In the genomic region with DNA sequence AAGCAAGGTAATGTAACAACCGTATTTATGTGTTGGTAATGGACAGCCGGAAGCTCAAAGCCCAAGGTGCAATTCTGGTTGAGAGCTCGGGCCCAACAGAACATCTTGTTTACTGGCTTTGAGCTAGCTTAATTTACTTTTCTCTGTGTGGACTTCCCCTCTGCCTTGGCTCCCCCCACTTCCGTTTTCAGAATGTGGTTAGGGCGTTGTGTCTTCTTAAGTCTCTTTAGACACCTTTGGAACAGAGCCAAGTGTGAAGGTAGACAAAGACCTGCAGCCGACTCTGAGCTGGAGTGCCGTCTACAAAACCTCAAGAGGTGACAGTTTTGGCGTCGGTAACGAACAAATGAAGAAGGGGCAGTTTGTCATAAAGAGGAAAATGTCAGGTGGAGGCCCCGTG, we compare ENCODE assay signal across 12 mouse cellular contexts. TPM values are rescaled to one million over a fixed set of nuclear protein-coding genes. Genes with fewer than 3 reads are reported as not detected.
DNase-seq lines count a peak whose midpoint lies in the region; ATAC-seq and TF ChIP-seq lines count a peak whose summit lies in the region.
"Had no signal": no experiment of that assay in that cellular context is flagged by ENCODE, and none has a peak within 500 bp of the region (broad histone marks: within the 10 kb centered on the region; RNA-seq: fewer than 3 reads in every experiment).

No protein-coding gene starts in this region.

- H3K9me3 ChIP-seq in heart, postnatal 0 days (replicated peaks; ENCODE audit: control insufficient read depth, low read length), result no peaks in the 10 kb centered on the region
- H3K9me3 ChIP-seq in hindbrain, postnatal 0 days (ENCODE audit: low read length), result no peaks in the 10 kb centered on the region
- H3K9me3 ChIP-seq: intestine, embryonic 15.5 days had no signal

- no peak for TF ChIP-seq EP300 in heart, postnatal 0 days (IDR thresholded peaks at IDR 0.05; ENCODE audit: low read depth)

- peak overlapping the region; percentile 15; the same call in 1 of the 2 replicates for H3K4me3 ChIP-seq in heart, postnatal 0 days (ENCODE audit: low read depth, low read length)
- H3K4me3 ChIP-seq in hindbrain, postnatal 0 days (ENCODE audit: low read length), result no peak overlapping the region
- H3K4me3 ChIP-seq: intestine, embryonic 15.5 days; left cerebral cortex, adult 2 months had no signal

- WGBS in heart, postnatal 0 days, result 75% methylated on average over 11 of the region's 11 CpGs
- WGBS in hindbrain, postnatal 0 days, result 74% methylated on average over 11 of the region's 11 CpGs

- H3K4me2 ChIP-seq in heart, postnatal 0 days (ENCODE audit: low read depth, low read length), result peak overlapping the region; percentile 16; the same call in 1 of the 2 replicates
- no peak overlapping the region for H3K4me2 ChIP-seq in hindbrain, postnatal 0 days (ENCODE audit: low read depth, low read length)
- H3K4me2 ChIP-seq: intestine, embryonic 15.5 days had no signal

- peak overlapping the region; percentile 40; the same call in 1 of the 2 replicates for H3K27ac ChIP-seq in heart, postnatal 0 days (ENCODE audit: low read depth)
- H3K27ac ChIP-seq in hindbrain, postnatal 0 days, result no peak overlapping the region
- H3K27ac ChIP-seq: intestine, embryonic 15.5 days; left cerebral cortex, adult 2 months had no signal

- peaks cover 16% of the 10 kb centered on the region; the same call in 1 of the 2 replicates for H3K36me3 ChIP-seq in heart, postnatal 0 days (replicated peaks; ENCODE audit: control insufficient read depth, insufficient read depth, low read length)
- H3K36me3 ChIP-seq in hindbrain, postnatal 0 days (ENCODE audit: insufficient read depth, low read length), result peaks cover 4% of the 10 kb centered on the region; the same call in 1 of the 2 replicates

- no peak for TF ChIP-seq CTCF in heart, postnatal 0 days (IDR thresholded peaks at IDR 0.05; ENCODE audit: low read depth)
- no peak for TF ChIP-seq CTCF in hindbrain, postnatal 0 days (IDR thresholded peaks at IDR 0.05; ENCODE audit: low read depth)

- DNase-seq in heart, postnatal 0 days (ENCODE audit: low spot score), result no peak
- no peak for DNase-seq in heart, postnatal 25 days (ENCODE audit: low spot score)
- DNase-seq in brain, adult 2 months (ENCODE audit: low read depth, low spot score), result peak; percentile 24
- peak; percentile 91 for DNase-seq in thymus, postnatal 0 days (ENCODE audit: low spot score)
- no peak for DNase-seq in embryo, embryonic 9.5 days (ENCODE audit: extremely low spot score)
- DNase-seq in hindbrain, postnatal 0 days (ENCODE audit: low spot score), result no peak
- DNase-seq in layer of hippocampus, adult 9-10 months (ENCODE audit: low spot score), result no peak
- DNase-seq: cerebellum, postnatal 36 days had no signal

- ATAC-seq in heart, postnatal 0 days (ENCODE audit: insufficient read depth, low read depth), result no peak
- ATAC-seq in megakaryocyte, adult 5-6 weeks (ENCODE audit: poor library complexity, severe bottlenecking), result peak; percentile 73
- ATAC-seq in hindbrain, postnatal 0 days, result no peak
- ATAC-seq: forebrain, embryonic 16.5 days; intestine, embryonic 15.5 days had no signal

- H3K27me3 ChIP-seq in heart, postnatal 0 days (ENCODE audit: control insufficient read depth, insufficient read depth, low read length), result no peaks in the 10 kb centered on the region
- H3K27me3 ChIP-seq in hindbrain, postnatal 0 days (ENCODE audit: insufficient read depth, low read length), result no peaks in the 10 kb centered on the region
- H3K27me3 ChIP-seq: intestine, embryonic 15.5 days had no signal

- no peaks in the 10 kb centered on the region for H3K4me1 ChIP-seq in heart, postnatal 0 days (ENCODE audit: control insufficient read depth, insufficient read depth)
- H3K4me1 ChIP-seq in hindbrain, postnatal 0 days (ENCODE audit: insufficient read depth, low read length), result peaks cover 8% of the 10 kb centered on the region; the same call in 1 of the 2 replicates

- no peak overlapping the region for H3K9ac ChIP-seq in heart, postnatal 0 days (replicated peaks; ENCODE audit: low read depth, low read length)
- H3K9ac ChIP-seq in hindbrain, postnatal 0 days (replicated peaks; ENCODE audit: low read length), result no peak overlapping the region
- H3K9ac ChIP-seq: intestine, embryonic 15.5 days had no signal

- intact Hi-C loops in heart, postnatal 25 days (cut with DNase I), result no loop called here

RNA-seq across cellular contexts. Expression of a gene that starts 17.4 kb away (rescaled TPM):
- total RNA-seq in heart, postnatal 0 days (2014; rRNA removed; ENCODE audit: low replicate concordance), result 4.1 and 5.5 TPM in 2 replicates
- 1.3 and 1.4 TPM in 2 replicates for polyA plus RNA-seq in heart, postnatal 0 days (2015; fragmentation: Nextera tagmentation; extraction: Ambion mirVana)
- total RNA-seq in heart, postnatal 25 days (2021), result 1 to 10 TPM; 3.5 to 3.7 TPM
- total RNA-seq in megakaryocyte, adult 5-6 weeks (2015), result 84.6 and 91.2 TPM in 2 replicates
- 43.5 and 56.7 TPM in 2 replicates for total RNA-seq in megakaryocyte, adult 5-6 weeks (2017)
- 20.6 and 25.9 TPM in 2 replicates for polyA plus RNA-seq in thymus, postnatal 0 days (2015; fragmentation: Nextera tagmentation; extraction: Ambion mirVana)
- 7.2 and 8.1 TPM in 2 replicates for total RNA-seq in hindbrain, postnatal 0 days (2014; rRNA removed)
- 2.7 and 3.2 TPM in 2 replicates for polyA plus RNA-seq in hindbrain, postnatal 0 days (2015; fragmentation: Nextera tagmentation; extraction: Ambion mirVana)

RNA-seq across cellular contexts. Expression of a gene that starts 23.5 kb away (rescaled TPM):
- not detected in 2 replicates for total RNA-seq in heart, postnatal 0 days (2014; rRNA removed; ENCODE audit: low replicate concordance)
- not detected in 2 replicates for polyA plus RNA-seq in heart, postnatal 0 days (2015; fragmentation: Nextera tagmentation; extraction: Ambion mirVana)
- total RNA-seq in heart, postnatal 25 days (2021), result under 1 TPM; 0.50 to 0.60 TPM
- not detected in 2 replicates for total RNA-seq in megakaryocyte, adult 5-6 weeks (2015)
- not detected in 2 replicates for total RNA-seq in megakaryocyte, adult 5-6 weeks (2017)
- 0.17 and 0.33 TPM in 2 replicates for polyA plus RNA-seq in thymus, postnatal 0 days (2015; fragmentation: Nextera tagmentation; extraction: Ambion mirVana)
- not detected in 2 replicates for total RNA-seq in hindbrain, postnatal 0 days (2014; rRNA removed)
- not detected in 2 replicates for polyA plus RNA-seq in hindbrain, postnatal 0 days (2015; fragmentation: Nextera tagmentation; extraction: Ambion mirVana)
- total RNA-seq: left cerebral cortex, adult 2 months had no signal
- polyA plus RNA-seq: forebrain, embryonic 16.5 days; intestine, embryonic 15.5 days had no signal

RNA-seq across cellular contexts. Expression of a gene that starts 29.8 kb away (rescaled TPM):
- total RNA-seq in heart, postnatal 0 days (2014; rRNA removed; ENCODE audit: low replicate concordance), result not detected in 2 replicates
- polyA plus RNA-seq in heart, postnatal 0 days (2015; fragmentation: Nextera tagmentation; extraction: Ambion mirVana), result not detected in 2 replicates
- total RNA-seq in heart, postnatal 25 days (2021), result 1 to 10 TPM; 1.3 to 1.5 TPM
- not detected in 2 replicates for total RNA-seq in megakaryocyte, adult 5-6 weeks (2015)
- total RNA-seq in megakaryocyte, adult 5-6 weeks (2017), result not detected in 2 replicates
- not detected in 2 replicates for polyA plus RNA-seq in thymus, postnatal 0 days (2015; fragmentation: Nextera tagmentation; extraction: Ambion mirVana)
- total RNA-seq in hindbrain, postnatal 0 days (2014; rRNA removed), result not detected in 2 replicates
- polyA plus RNA-seq in hindbrain, postnatal 0 days (2015; fragmentation: Nextera tagmentation; extraction: Ambion mirVana), result not detected in 2 replicates
- total RNA-seq: left cerebral cortex, adult 2 months had no signal
- polyA plus RNA-seq: forebrain, embryonic 16.5 days; intestine, embryonic 15.5 days had no signal

RNA-seq across cellular contexts. Expression of a gene that starts 41.4 kb away (rescaled TPM):
- total RNA-seq in heart, postnatal 0 days (2014; rRNA removed; ENCODE audit: low replicate concordance), result not detected in 2 replicates
- polyA plus RNA-seq in heart, postnatal 0 days (2015; fragmentation: Nextera tagmentation; extraction: Ambion mirVana), result not detected in 2 replicates
- 1 to 10 TPM in 1 of 2 experiments, under 1 TPM in 1; 0.44 to 1.1 TPM for total RNA-seq in heart, postnatal 25 days (2021)
- total RNA-seq in megakaryocyte, adult 5-6 weeks (2015), result 18.3 and 25.9 TPM in 2 replicates
- 28.3 and 30.2 TPM in 2 replicates for total RNA-seq in megakaryocyte, adult 5-6 weeks (2017)
- 1.9 and 2.7 TPM in 2 replicates for polyA plus RNA-seq in thymus, postnatal 0 days (2015; fragmentation: Nextera tagmentation; extraction: Ambion mirVana)
- total RNA-seq in hindbrain, postnatal 0 days (2014; rRNA removed), result not detected in 2 replicates
- polyA plus RNA-seq in hindbrain, postnatal 0 days (2015; fragmentation: Nextera tagmentation; extraction: Ambion mirVana), result not detected in 2 replicates
- total RNA-seq: left cerebral cortex, adult 2 months had no signal
- polyA plus RNA-seq: forebrain, embryonic 16.5 days; intestine, embryonic 15.5 days had no signal

Comparison
In these comparisons a context has a peak if more than half of its experiments do, and no peak if none do; other contexts are left out.
1. DNase-seq: peak in brain, adult 2 months (single experiment) and thymus, postnatal 0 days (single experiment); none in heart, postnatal 0 days (single experiment), heart, postnatal 25 days (single experiment), embryo, embryonic 9.5 days (single experiment), hindbrain, postnatal 0 days (single experiment) and layer of hippocampus, adult 9-10 months (single experiment).